Mouse (Mus musculus): ENCODE results near the gene Sox5. TPM values are rescaled to one million over a fixed set of nuclear protein-coding genes. Genes with fewer than 3 reads are reported as not detected.

Sox5 gene
- polyA plus RNA-seq, 1 experiment from 2014 or later = 34.8 TPM

DNA sequence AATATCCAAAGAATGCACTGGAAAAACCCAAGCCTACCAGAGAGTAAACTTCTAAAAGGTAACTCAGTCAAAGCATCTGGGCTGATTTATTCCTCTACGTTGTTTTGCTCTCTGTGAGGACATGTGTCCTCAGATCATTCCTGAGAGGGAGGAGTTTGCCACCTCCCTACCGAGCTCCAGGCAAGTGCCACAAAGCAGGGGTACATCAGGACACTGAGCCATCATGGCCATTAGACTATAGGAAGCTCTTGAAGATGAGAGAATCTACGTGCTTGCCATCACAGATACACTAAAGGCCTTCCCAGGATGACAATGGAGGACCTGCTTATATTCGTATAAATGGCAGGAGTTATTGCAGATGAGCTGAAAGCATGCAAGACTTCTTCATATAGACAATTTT is 73.4 kb downstream of the Sox5 start:
- WGBS = 63% methylated on average over 4 of the region's 4 CpGs
- ATAC-seq (ENCODE audit: low FRiP score) = no peak
- Histone ChIP-seq H3K27me3 (replicated peaks) (no peaks in the 10 kb centered on the region), H3K27ac (replicated peaks) (no peak overlapping the region), H3K36me3 (no peaks in the 10 kb centered on the region), H3K4me3 (replicated peaks) (no peak overlapping the region), H3K4me2 (no peak overlapping the region), H3K9ac (replicated peaks) (no peak overlapping the region), H3K9me3 (replicated peaks) (peaks cover 5% of the 10 kb centered on the region; the same call in 1 of the 2 replicates), H3K4me1 (peaks cover 8% of the 10 kb centered on the region)

DNA sequence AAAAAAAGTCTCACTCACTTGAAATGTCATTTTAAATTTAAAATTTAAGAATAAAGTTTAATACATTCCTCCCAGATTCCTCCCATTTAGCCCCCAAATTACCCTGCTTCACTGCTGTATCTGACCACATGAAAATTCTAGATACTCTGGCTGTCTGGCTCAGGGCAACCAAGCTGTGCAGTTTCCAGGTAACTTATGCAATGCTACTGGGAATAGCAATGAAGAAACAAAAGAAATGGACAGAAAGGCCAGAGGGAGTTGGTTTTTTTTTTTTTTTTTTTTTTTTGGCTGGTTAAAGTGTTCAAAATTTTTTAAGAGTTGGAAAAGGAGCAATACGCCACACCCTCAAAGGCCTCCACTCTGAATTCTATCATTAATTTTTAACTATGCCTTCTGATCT is 73.8 kb downstream of the Sox5 start:
- no peaks in the 10 kb centered on the region for H3K27me3 ChIP-seq (replicated peaks)
- no peak for ATAC-seq (ENCODE audit: low FRiP score)
- no peak overlapping the region for H3K9ac ChIP-seq (replicated peaks)
- no peaks in the 10 kb centered on the region for H3K36me3 ChIP-seq
- 94% methylated on average over 1 of the region's 1 CpGs for WGBS
- no peak overlapping the region for H3K4me3 ChIP-seq (replicated peaks)
- peaks cover 8% of the 10 kb centered on the region for H3K4me1 ChIP-seq
- peaks cover 5% of the 10 kb centered on the region; the same call in 1 of the 2 replicates for H3K9me3 ChIP-seq (replicated peaks)
- H3K27ac ChIP-seq (replicated peaks) = no peak overlapping the region
- H3K4me2 ChIP-seq = no peak overlapping the region

DNA sequence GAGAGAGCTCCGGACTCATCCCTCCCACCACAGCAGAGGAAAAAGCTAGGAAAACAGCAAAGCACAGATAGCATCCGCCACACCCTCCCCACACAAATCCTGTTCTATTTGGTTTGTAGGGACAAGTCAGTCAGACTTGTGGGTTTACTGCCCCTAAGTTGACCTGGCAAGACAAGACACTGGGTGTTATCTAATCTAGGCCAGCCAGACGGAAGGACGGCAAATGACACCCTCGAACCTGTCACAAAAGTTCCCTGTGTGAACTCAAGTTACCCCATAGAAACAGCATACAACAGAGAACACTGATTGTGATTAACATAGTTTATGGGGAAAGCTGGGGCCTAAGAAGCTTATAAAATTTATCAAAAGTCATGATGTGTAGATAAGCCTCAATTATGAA is 76.8 kb downstream of the Sox5 start:
- no peaks in the 10 kb centered on the region for H3K36me3 ChIP-seq
- no peaks in the 10 kb centered on the region for H3K4me1 ChIP-seq
- no peaks in the 10 kb centered on the region for H3K27me3 ChIP-seq (replicated peaks)
- H3K9ac ChIP-seq (replicated peaks) = no peak overlapping the region
- no peak overlapping the region for H3K4me2 ChIP-seq
- peaks cover 5% of the 10 kb centered on the region; the same call in 1 of the 2 replicates for H3K9me3 ChIP-seq (replicated peaks)
- H3K4me3 ChIP-seq (replicated peaks) = no peak overlapping the region
- H3K27ac ChIP-seq (replicated peaks) = no peak overlapping the region
- WGBS = 94% methylated on average over 5 of the region's 5 CpGs
- ATAC-seq (ENCODE audit: low FRiP score) = no peak

DNA sequence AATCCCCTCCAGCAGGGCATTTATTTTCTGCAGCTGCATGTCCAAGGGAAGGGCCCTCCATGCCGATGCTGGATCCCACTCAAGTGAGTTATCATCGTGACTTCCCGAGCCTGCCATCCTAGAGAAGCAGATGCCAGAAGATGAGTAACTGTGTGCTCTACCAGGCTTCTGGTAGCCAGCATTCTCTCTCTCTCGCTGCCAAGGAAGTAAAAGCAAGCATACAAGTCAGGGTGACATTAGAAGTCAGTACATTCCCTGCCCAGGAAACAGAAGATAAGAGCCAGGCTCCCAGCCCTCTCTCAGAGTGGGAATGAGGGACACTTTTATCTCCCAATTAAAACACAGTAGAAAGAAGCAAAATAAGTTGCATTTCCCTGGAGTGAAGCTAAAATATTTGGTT is 86.1 kb downstream of the Sox5 start:
- ATAC-seq (ENCODE audit: low FRiP score) = no peak
- H3K9ac ChIP-seq (replicated peaks) = no peak overlapping the region
- H3K27me3 ChIP-seq (replicated peaks) = no peaks in the 10 kb centered on the region
- no peak overlapping the region for H3K4me2 ChIP-seq
- WGBS = 77% methylated on average over 4 of the region's 4 CpGs
- no peak overlapping the region for H3K4me3 ChIP-seq (replicated peaks)
- no peak overlapping the region for H3K27ac ChIP-seq (replicated peaks)
- no peaks in the 10 kb centered on the region for H3K4me1 ChIP-seq
- no peaks in the 10 kb centered on the region for H3K9me3 ChIP-seq (replicated peaks)
- H3K36me3 ChIP-seq = no peaks in the 10 kb centered on the region

DNA sequence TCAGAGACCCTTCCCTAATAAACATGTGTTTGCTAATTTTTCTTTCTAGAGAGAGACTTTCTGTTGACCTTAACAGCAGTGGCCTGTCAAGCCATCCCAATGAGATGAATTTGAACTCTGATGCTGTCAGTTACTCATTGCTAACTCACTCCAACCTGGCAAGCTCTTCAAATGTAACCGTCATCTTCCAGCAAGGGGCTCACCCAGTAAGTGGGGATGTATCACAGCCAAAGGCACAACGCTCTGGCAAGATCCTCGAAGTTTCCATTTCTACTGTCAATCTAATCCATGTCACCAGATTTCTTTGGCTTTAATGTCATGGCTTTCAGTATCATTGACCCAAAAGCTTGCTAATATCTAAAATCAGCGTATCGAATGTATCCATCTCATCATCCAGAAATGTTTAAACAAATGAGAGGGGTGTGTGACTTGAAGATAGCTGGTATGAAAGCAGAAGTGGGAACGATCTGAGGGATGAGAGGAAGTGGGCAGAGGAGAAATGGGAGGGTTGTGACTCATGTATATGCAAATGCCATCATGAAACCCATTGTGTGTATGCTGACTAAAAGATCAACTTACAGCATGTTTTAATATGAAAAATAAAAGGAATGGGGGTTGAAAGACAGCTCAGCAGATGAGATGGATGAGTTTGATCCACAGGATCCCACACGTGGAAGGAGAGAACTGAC is 88.4 kb downstream of the Sox5 start:
- 90% methylated on average over 7 of the region's 7 CpGs for WGBS
- no peak for ATAC-seq (ENCODE audit: low FRiP score)
- H3K4me2 ChIP-seq = no peak overlapping the region

DNA sequence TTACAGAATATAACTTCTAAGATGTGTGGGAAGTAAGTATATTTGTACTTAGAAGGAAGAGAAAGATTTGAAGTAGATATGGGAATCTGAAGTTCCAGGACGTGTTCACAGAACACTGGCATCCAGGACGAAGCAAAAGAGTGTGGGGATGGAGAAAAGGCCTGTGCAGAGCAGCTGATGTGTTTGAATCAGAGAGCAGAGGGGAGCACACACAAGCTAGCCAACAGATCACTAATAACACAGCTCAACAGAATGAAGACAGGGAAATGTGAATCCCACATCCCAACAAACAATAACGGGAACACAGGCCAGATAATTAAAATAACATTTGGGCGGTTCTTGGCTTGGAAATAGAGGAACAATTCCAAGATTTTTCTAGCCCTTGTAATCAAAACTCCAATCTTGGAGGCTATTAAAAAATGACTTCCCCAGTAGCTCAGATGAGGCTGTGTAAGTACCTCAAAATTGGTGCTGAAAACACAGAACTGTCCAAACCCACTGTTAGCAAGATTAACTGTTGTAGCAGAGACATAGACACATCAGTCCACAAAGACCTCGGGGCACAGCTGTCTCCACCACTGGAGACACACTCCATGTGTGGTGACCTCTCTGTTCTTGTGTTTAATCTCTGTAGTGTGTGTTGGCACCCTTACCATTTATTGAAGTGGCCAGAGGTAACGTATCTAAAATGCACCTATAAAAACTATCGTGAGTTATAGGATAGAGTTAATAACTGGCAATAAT is 90.3 kb downstream of the Sox5 start:
- Histone ChIP-seq H3K9ac (replicated peaks) (no peak overlapping the region), H3K27me3 (replicated peaks) (no peaks in the 10 kb centered on the region), H3K4me2 (no peak overlapping the region), H3K36me3 (no peaks in the 10 kb centered on the region), H3K4me1 (no peaks in the 10 kb centered on the region), H3K4me3 (replicated peaks) (no peak overlapping the region), H3K9me3 (replicated peaks) (no peaks in the 10 kb centered on the region), H3K27ac (replicated peaks) (no peak overlapping the region)
- WGBS = 79% methylated on average over 7 of the region's 7 CpGs
- ATAC-seq (ENCODE audit: low FRiP score) = no peak

More for the DNA sequence above, 88.4 kb downstream of the Sox5 start:
- H3K9ac ChIP-seq (replicated peaks) = no peak overlapping the region
- no peaks in the 10 kb centered on the region for H3K36me3 ChIP-seq
- H3K4me1 ChIP-seq = no peaks in the 10 kb centered on the region
- H3K9me3 ChIP-seq (replicated peaks) = no peaks in the 10 kb centered on the region
- no peak overlapping the region for H3K27ac ChIP-seq (replicated peaks)
- no peaks in the 10 kb centered on the region for H3K27me3 ChIP-seq (replicated peaks)
- no peak overlapping the region for H3K4me3 ChIP-seq (replicated peaks)

DNA sequence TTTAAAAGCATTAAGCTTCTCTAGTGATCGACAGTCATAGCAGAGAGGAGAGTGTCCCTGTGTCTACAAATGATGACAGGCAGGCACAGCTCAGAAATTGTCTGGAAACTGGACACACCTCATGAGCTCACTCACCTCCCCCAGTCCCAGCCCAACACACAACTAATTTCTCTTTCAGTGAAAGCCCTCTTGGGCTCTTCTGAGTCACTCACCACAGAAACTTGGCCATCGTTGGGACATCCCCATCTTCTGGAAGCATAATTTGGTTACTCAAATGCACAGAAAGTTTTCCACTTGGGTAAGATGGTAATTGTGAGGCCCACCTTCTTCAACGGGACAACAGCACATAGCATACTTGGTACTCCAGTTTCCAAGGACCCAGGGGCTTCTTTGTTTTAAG is 92.7 kb downstream of the Sox5 start:
- no peaks in the 10 kb centered on the region for H3K36me3 ChIP-seq
- H3K27ac ChIP-seq (replicated peaks) = no peak overlapping the region
- H3K4me1 ChIP-seq = no peaks in the 10 kb centered on the region
- ATAC-seq (ENCODE audit: low FRiP score) = no peak
- H3K9ac ChIP-seq (replicated peaks) = no peak overlapping the region
- H3K4me3 ChIP-seq (replicated peaks) = no peak overlapping the region
- H3K9me3 ChIP-seq (replicated peaks) = no peaks in the 10 kb centered on the region
- no peaks in the 10 kb centered on the region for H3K27me3 ChIP-seq (replicated peaks)
- H3K4me2 ChIP-seq = no peak overlapping the region
- whole genome bisulfite sequencing = 91% methylated on average over 3 of the region's 3 CpGs

DNA sequence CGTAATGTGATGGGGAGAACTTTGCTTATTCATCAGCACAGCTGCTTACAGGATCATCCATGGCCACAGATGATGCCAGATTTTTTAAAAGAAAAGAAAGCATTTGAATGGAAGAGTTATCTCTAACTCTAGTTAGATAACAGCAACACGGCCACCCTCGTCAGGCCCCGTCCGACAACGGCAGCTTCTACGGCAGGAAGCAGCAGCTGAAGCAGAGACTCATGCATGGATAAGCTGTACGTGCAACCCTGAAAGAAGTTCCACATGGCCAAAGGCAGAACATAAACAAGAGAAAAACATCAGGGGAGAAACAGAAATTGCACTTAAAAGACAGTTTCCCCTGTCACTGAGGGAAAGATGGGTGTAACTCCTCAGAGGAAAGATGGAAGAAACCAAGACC is 94.1 kb downstream of the Sox5 start:
- Histone ChIP-seq H3K27me3 (replicated peaks) (no peaks in the 10 kb centered on the region), H3K4me3 (replicated peaks) (no peak overlapping the region), H3K36me3 (no peaks in the 10 kb centered on the region), H3K9ac (replicated peaks) (no peak overlapping the region), H3K9me3 (replicated peaks) (no peaks in the 10 kb centered on the region), H3K4me1 (no peaks in the 10 kb centered on the region), H3K27ac (replicated peaks) (no peak overlapping the region), H3K4me2 (no peak overlapping the region)
- WGBS = 66% methylated on average over 8 of the region's 8 CpGs
- ATAC-seq (ENCODE audit: low FRiP score) = no peak

DNA sequence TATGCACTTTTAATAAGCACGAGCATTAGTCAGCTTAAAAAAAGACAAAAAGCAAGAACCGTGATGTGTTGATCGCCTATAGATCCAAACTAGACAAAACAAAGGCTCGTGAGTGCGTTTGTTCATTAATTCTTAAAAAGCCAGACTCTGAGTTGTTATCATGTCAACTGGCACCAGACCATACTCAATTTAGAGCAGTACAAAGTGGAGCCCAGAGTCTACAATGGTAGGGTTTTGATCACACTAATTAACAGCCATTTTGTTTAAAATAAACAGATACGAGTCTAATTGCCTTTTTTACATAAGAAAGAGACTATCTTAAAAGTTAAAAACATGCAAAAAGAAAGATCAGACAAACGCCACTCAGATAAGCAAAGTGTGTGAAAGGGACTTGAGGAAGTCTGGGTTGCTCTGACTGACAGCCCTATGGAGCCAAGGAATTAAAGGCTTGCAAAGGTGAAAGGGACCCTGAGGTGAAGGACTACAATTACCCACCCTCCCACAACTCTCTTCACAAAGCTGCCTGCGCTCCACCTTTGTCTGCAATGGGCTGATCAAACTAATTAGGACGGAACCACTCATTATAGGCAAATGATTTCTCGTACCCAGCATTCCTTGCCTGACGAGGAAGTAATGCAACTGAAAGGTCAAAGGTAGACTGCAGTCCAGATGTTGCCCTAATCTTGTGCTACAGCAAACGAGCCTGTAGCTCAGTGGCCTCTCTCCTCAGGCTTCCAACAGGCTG is 100.6 kb downstream of the Sox5 start:
- Histone ChIP-seq H3K36me3 (no peaks in the 10 kb centered on the region), H3K4me2 (no peak overlapping the region), H3K27me3 (replicated peaks) (no peaks in the 10 kb centered on the region), H3K4me1 (no peaks in the 10 kb centered on the region), H3K27ac (replicated peaks) (no peak overlapping the region), H3K9ac (replicated peaks) (no peak overlapping the region), H3K9me3 (replicated peaks) (no peaks in the 10 kb centered on the region), H3K4me3 (replicated peaks) (no peak overlapping the region)
- 69% methylated on average over 12 of the region's 12 CpGs for WGBS
- no peak for ATAC-seq (ENCODE audit: low FRiP score)

DNA sequence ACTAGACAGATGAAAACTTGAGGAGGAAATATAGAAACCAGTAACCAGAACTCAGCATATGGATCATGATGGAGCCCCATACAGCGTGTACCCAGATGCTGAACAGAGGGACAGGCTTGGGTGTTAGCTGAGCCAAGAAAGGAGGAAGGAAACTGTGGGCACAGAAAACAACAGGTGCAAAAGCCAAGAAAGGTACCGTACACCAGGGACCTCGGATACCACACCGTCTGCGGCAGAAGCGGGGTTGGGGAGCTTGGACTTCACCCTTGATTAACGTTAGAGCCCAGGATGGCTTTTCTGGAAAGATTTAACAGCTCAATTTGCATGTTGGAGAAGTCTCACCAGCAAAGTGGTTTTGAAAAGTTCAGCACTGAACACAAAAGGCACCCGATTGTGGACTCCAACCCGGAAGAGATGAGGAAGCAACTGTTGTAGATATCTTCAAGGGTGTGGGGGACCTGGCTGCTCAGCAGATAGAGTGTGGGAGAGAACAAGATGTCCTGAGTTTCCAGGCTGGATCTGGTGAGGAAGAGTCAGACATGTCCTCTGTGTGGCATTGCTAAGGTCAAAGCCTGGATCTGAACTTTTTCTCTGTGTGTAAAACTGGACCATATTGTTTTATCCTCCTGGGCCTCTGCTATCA is 104.2 kb downstream of the Sox5 start:
- no peaks in the 10 kb centered on the region for H3K27me3 ChIP-seq (replicated peaks)
- H3K27ac ChIP-seq (replicated peaks) = no peak overlapping the region
- ATAC-seq (ENCODE audit: low FRiP score) = no peak
- H3K9me3 ChIP-seq (replicated peaks) = no peaks in the 10 kb centered on the region
- no peak overlapping the region for H3K9ac ChIP-seq (replicated peaks)
- H3K4me1 ChIP-seq = no peaks in the 10 kb centered on the region
- no peak overlapping the region for H3K4me3 ChIP-seq (replicated peaks)
- no peaks in the 10 kb centered on the region for H3K36me3 ChIP-seq
- no peak overlapping the region for H3K4me2 ChIP-seq
- WGBS = 94% methylated on average over 9 of the region's 9 CpGs

DNA sequence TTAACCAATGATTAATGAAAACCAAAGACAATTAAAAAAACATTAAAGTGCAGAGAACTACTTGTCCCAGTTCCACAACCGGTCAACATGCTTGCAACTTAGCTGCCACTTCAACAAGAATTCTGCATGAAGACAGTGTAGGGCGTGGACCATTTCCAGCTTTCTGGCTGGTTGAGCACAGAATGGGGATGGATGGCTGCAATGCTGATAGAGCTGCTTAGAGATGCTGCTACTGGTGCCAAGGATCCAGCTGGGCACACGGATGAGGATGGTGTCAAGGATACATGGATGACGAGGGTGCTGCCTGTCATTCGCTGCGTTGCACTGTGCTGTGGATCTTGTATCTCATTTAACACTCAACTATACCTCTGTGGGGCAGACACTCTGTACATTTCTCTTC is 106.7 kb downstream of the Sox5 start:
- H3K36me3 ChIP-seq = no peaks in the 10 kb centered on the region
- no peak overlapping the region for H3K4me2 ChIP-seq
- H3K27ac ChIP-seq (replicated peaks) = no peak overlapping the region
- no peaks in the 10 kb centered on the region for H3K9me3 ChIP-seq (replicated peaks)
- 89% methylated on average over 6 of the region's 6 CpGs for whole genome bisulfite sequencing
- H3K4me1 ChIP-seq = no peaks in the 10 kb centered on the region
- H3K4me3 ChIP-seq (replicated peaks) = no peak overlapping the region
- no peak overlapping the region for H3K9ac ChIP-seq (replicated peaks)
- no peak for ATAC-seq (ENCODE audit: low FRiP score)
- no peaks in the 10 kb centered on the region for H3K27me3 ChIP-seq (replicated peaks)

All from neural tube, embryonic 15.5 days (tissue).